Mouse (Mus musculus) lung, adult 2 months (tissue): Measurements from ENCODE around the gene Soga1. TPM values are rescaled to one million over a fixed set of nuclear protein-coding genes. Genes with fewer than 3 reads are reported as not detected.

Source experiments
- DNase-seq: peaks from one replicate; pipeline ENCODE4 v3.0.0; 2022
- H3K4me1 ChIP-seq: fragments of 200-500 bp; 2 replicates; pipeline ENCODE4 v1.6.1; 2011; ENCODE audit warnings: low read length; ENCODE audit not compliant: control insufficient read depth, insufficient read depth
- H3K4me3 ChIP-seq: fragments of 200-500 bp; replicated peaks from 2 replicates; pipeline ENCODE3; 2011; ENCODE audit warnings: low read depth, mild to moderate bottlenecking, control low read depth, low read length; ENCODE audit errors: extremely low read depth
- CTCF ChIP-seq: fragments of 200-500 bp; IDR thresholded peaks from 2 replicates; pipeline ENCODE4 v1.5.1; 2011; ENCODE audit warnings: mild to moderate bottlenecking, low read length, control low read depth; ENCODE audit not compliant: insufficient read depth
- POLR2A ChIP-seq: fragments of 200-500 bp; IDR thresholded peaks from 2 replicates; pipeline ENCODE4 v1.6.1; 2011; ENCODE audit warnings: low read depth, mild to moderate bottlenecking, control low read depth, low read length, borderline replicate concordance; ENCODE audit errors: extremely low read depth
- WGBS: fragments of 180-500 bp; shearing (Covaris S2); methylation state at CpG from one replicate; pipeline ENCODE4 v1.1.7; 2018; 5-methylcytosine and 5-hydroxymethylcytosine counted together
- polyA plus RNA-seq: library from polyadenylated mRNA; depleted of rRNA; stranded (reverse); fragments of >200 nt; gene quantifications from 2 replicates; pipeline ENCODE4 v1.2.3, GENCODE M21; 2012

Gene Soga1
- polyA plus RNA-seq, 1 experiment = 34.1 TPM

DNA sequence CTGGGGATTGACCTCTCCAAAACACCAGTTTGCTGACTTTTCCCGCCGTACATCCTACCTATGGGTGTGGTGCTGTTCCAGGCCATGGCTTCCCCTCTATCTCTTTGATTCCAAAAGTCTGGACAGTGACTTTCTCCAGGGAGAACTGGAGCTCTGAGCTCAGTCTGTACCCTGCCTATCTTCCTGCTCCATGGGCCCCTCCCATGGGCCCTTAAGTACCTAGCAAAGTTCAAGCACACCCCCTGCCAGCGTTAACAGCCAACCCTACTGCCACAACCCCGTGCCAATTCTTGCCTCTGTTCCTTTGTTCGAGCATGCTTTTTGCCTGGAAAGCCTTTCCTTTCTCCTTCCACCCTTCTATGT is 71.8 kb downstream of the Soga1 start:
- 28% methylated on average over 5 of the region's 5 CpGs for WGBS

DNA sequence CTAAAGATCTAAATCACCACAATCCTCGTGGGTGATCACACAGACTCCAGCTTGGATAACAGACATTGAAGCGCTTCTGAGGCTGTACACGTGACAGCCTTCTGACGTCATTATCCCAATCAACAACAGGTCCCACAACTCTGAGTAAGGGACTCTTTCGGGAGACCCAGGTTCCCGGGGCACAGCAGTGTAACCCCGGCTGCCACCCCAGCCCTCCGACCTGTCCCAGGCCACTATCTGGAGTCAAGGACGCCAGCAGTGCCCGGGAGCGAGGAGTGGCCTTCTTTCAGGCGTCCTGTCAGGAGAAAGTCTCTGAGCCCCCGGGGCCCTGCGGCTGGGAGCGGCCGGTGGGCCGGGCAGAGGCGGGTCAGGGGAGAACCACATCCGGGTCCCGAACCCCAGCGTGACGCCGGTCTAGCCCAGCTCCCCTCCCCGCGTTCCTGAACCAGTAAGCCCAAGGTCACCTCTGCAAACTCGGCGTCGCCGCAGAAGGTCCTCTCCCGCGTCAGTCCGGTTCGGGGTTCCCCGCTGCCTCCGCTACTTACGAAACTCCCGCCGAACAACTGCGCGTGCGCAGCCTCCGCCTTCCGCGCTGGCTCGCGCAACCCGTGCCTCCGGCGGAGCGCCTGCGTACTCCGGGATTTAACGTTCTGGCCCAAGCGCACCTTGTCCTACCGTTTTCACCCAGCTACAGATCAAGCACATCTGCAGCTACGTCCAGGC is 72.4 kb downstream of the Soga1 start, which contains the start of gene Dsn1:
Dsn1 (minus strand) TSS at position 644 of the 723 bp plus-strand sequence.
- TF ChIP-seq CTCF (no peak), POLR2A (peak; percentile 69; the same call in 1 of the 2 replicates)
- Histone ChIP-seq H3K4me1 (peaks cover 5% of the 10 kb centered on the region; the same call in 1 of the 2 replicates), H3K4me3 (peak within 1 kb of the TSS; percentile 90)
- under 1% methylated on average over 56 of the region's 56 CpGs for WGBS
- peak; percentile 90 for DNase-seq

More for the DNA sequence above, 71.8 kb downstream of the Soga1 start:
- Histone ChIP-seq H3K4me1 (peaks cover 5% of the 10 kb centered on the region; the same call in 1 of the 2 replicates), H3K4me3 (peak overlapping the region; percentile 90)
- TF ChIP-seq CTCF = no peak
- DNase-seq = no peak

DNA sequence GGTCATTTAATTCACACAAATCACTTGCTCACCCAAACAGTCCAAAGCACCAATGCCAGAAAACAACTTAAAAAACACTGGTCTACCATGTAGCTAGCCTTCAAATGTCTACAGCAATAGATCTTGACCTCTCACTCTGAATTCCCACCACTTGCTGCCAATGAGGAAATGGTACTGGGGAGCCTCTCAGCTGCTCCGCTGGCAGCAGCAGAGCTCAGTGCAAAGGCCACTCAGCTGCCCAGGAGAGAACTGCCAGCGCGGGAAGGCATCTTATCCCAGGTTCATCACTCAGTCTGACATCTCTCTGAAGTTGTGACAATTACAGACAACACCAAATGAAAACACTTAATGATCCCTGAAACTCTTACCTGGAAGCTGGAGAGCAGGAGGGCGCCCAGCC is 76.7 kb downstream of the Soga1 start:
- Histone ChIP-seq H3K4me1 (peaks cover 4% of the 10 kb centered on the region; the same call in 1 of the 2 replicates), H3K4me3 (no peak overlapping the region)
- no peak for DNase-seq
- WGBS = 84% methylated on average over 4 of the region's 4 CpGs
- TF ChIP-seq POLR2A = no peak
- TF ChIP-seq CTCF = no peak

DNA sequence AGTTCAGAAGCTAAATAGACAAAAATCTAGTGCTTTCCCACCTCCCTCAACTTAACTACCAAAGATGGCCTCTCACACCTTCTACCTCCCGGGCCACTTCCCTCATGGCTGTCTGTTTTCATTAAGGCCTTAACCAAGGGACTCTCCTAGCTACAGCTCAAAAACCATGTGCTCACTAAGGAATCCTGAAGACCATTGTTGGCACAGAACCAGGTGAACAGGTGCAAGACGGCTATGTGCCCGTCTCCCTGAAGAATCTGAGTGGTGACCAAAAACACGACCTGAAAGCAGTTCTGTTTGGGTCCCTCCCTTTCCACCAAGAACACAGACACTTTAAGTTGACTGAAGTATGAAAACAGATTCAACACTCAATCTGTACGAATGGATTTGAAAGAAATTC is 80.8 kb downstream of the Soga1 start:
- TF ChIP-seq CTCF = no peak
- TF ChIP-seq POLR2A = no peak
- Histone ChIP-seq H3K4me3 (no peak overlapping the region), H3K4me1 (no peaks in the 10 kb centered on the region)
- no peak for DNase-seq
- 87% methylated on average over 5 of the region's 5 CpGs for WGBS

DNA sequence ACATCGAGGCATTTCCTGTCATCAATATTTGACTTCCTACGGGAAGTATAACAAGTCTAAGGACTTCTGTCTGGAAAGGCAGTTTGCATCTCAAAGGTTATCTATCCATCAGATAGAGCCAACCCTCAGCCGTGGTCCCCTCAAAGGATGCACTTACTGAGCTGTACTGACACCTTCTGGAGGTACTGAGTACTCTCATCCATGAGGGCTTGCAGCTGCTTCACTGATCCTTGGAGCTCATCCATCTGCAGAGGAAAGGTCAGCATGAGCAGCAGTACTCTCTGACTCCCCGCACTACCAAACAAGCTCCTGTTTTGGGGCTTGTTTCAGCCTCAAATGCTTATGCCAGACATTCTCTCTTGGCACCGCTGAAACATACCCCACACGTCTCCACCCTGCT is 82.5 kb downstream of the Soga1 start:
- H3K4me1 ChIP-seq = no peaks in the 10 kb centered on the region
- WGBS = 44% methylated on average over 6 of the region's 6 CpGs
- no peak for TF ChIP-seq POLR2A
- TF ChIP-seq CTCF = peak; percentile 56
- no peak for DNase-seq
- no peak overlapping the region for H3K4me3 ChIP-seq

DNA sequence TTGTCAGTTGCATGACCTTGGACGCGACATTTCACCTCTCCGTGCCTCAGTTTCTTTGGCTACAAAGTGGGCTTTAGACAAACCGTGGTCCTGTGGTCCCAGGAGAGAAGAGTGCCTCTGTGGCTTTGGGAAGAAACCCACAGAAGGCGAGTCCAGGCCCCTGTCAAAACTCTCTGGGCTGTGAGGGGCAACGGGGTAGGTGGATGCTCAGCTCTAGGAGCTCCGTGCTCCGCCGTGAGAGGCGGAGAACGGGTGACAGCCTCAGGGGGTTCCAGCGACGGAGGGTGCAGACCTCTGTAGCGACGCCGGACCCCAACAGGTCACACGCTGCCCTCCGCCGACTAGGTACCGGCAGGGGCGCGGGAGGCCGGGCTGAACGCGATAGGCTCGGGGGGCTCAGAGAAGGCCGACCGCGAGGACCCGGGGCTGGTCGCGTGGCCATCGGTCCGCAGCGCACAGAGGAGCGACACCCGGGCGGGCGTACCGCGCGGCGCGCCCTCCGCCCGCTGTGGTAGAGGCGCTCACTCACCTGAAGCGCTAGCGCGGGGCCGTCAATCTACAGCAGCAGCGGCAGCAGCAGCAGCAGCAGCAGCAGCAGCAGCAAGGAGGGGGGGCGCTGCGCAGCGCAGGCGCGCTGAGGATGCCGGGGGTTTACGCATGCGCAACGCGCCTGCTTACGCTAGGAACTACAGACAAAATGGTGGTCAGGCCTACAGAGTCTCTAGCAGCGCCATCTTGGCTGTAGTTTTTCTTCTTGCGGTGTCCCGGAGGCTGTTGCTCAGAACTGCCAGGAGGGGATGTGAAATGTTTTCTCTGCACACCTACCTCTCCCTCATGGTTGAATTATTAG is 87.4 kb downstream of the Soga1 start, which contains the start of gene Ndrg3:
Ndrg3 (minus strand) TSS at position 587 of the 850 bp plus-strand sequence.
- DNase-seq = peak; percentile 90
- Histone ChIP-seq H3K4me1 (no peaks in the 10 kb centered on the region), H3K4me3 (peak within 1 kb of the TSS; percentile 72)
- under 1% methylated on average over 66 of the region's 66 CpGs for WGBS
- TF ChIP-seq CTCF (peak; percentile 9; the same call in 1 of the 2 replicates), POLR2A (peak; percentile 45; the same call in 1 of the 2 replicates)

DNA sequence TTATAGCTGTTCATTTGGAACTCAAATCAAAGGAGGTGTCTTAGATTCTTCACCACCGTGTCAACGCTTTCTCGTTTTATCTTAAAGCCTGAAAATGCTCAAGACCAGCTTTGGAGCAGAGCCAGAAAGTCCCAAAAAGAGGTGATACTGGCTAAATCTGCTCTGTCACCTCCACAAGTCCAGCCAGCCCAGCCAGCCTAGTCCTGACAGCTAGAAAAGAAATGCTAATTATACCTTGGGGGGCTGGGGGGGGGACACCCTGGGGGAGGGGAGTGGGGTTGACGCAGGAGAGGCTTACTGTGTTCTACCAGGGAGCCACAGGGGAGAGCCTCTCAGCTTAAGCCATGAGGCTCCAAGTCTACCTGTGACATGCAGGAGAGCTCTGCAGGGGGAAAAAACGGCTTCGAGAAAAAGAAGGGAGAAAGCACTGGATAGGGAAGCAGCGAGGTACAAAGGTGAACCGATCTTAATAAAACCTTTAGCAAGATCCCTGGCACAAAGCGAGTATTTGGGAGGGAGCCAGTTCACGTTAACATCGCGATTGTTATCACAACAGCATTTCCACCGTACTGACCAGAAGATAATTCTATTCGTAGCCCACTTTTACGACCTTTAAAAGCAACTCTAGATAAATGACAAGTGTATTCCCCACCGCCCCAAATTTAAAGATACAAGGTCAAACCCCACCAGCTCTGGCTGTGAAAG is 88.2 kb downstream of the Soga1 start:
- DNase-seq = no peak
- TF ChIP-seq CTCF = no peak
- no peak for TF ChIP-seq POLR2A
- Histone ChIP-seq H3K4me1 (no peaks in the 10 kb centered on the region), H3K4me3 (peak overlapping the region; percentile 72)
- 14% methylated on average over 16 of the region's 16 CpGs for WGBS

DNA sequence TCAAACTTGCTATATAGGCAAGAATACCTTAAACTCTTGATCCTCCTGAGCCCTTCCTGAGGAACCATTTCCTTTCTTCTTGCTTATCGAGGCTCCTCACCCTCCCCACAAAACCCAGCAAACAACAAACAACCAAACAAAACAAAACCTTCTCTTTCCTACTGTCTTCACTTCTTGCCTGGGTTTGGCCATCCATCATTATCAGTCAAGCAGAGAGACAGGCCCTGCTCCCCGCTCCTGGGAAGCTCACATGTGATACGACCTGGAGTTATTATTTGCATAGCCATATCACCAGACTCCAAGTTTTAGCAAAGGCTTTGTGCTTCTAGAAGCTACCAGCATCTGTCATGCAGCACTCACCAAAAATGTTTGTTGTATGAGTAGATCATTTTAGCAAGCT is 91.7 kb downstream of the Soga1 start:
- Histone ChIP-seq H3K4me3 (no peak overlapping the region), H3K4me1 (peaks cover 5% of the 10 kb centered on the region)
- no peak for DNase-seq
- TF ChIP-seq POLR2A (no peak), CTCF (no peak)
- WGBS = 62% methylated on average over 3 of the region's 3 CpGs

DNA sequence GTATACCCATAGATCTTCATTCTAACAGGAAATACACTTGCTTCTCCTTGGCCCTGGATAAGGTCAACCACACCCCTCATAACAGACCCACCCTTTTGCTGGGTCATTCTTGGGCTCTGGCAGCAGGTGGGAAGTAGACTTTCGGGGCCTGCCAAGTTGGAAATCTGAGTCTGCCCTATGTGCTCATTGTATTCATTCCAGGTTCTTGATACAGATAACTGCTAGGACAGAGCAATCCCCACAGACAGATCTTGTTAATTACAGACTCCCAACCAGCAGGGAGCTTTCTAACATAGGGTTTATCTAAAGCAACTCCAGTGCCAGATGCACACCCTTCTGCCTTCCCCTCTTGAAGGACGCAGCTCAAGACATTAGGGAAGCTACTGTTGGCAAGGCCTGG is 96.2 kb downstream of the Soga1 start:
- 50% methylated on average over 2 of the region's 2 CpGs for WGBS
- DNase-seq = no peak
- TF ChIP-seq CTCF (no peak), POLR2A (no peak)
- peaks cover 5% of the 10 kb centered on the region for H3K4me1 ChIP-seq
- no peak overlapping the region for H3K4me3 ChIP-seq

DNA sequence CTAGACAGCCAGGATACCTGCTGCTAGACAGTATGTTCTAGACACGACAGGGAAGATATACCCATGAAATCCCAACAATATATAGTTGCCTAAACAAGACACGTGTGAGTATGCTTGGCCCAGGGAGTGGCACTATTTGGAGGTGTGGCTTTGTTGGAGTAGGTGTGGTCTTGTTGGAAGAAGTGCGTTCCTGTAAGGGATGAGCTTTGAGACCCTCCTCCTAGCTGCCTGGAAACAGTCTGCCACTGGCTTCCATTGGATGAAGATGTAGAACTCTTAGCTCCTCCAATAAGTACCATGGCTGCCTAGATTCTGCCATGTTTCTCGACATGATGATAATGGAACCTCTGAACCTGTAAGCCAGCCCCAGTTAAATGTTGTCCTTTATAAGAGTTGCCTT is 97.8 kb downstream of the Soga1 start:
- Histone ChIP-seq H3K4me1 (peaks cover 5% of the 10 kb centered on the region), H3K4me3 (no peak overlapping the region)
- TF ChIP-seq CTCF (no peak), POLR2A (no peak)
- no peak for DNase-seq
- 85% methylated on average over 4 of the region's 4 CpGs for WGBS
